Mouse (Mus musculus): Measurements from ENCODE around the gene Stk33.
A peak's percentile ranks its signal among the peaks of the same experiment; 100 is the strongest.

GRCm38 (mm10) chr7:109230806-109231205 lies 208.1 kb downstream of the Stk33 start:
- TF ChIP-seq HCFC1 (IDR thresholded peaks at IDR 0.05; ENCODE audit: low read depth, low read length) (no peak), SIN3A (IDR thresholded peaks at IDR 0.05; ENCODE audit: low read length) (no peak), CTCF (IDR thresholded peaks at IDR 0.05 in 2 of 3, conservative IDR thresholded peaks at IDR 0.05 in 1 of 3; ENCODE audit: control insufficient read depth in 1 of 3, insufficient read depth in 1 of 3, low read depth in 2 of 3, low read length in 3 of 3, poor library complexity in 1 of 3, severe bottlenecking in 1 of 3) (peak; percentile 14 to 31 (median 18); a peak in 3 of 6 replicates), POLR2AphosphoS5 (IDR thresholded peaks at IDR 0.05; ENCODE audit: borderline replicate concordance, low read depth, low read length) (no peak), EP300 (IDR thresholded peaks at IDR 0.05; ENCODE audit: low read depth in 1 of 2, low read length in 2 of 2) (no peak)

Data from MEL (cell line).